Mouse (Mus musculus) CH12.LX (cell line): ENCODE measurements around the gene Rbm19. TPM values are rescaled to one million over a fixed set of nuclear protein-coding genes. Genes with fewer than 3 reads are reported as not detected.

Experiments
- DNase-seq: peaks from one replicate; pipeline ENCODE4 v3.0.0-alpha.2; 2013; ENCODE audit errors: extremely low read depth
- H3K27ac ChIP-seq: 2 replicates; pipeline ENCODE4 v1.5.1; 2012; ENCODE audit warnings: low read depth, mild to moderate bottlenecking, control low read depth, moderate library complexity; ENCODE audit not compliant: insufficient read depth
- H3K27me3 ChIP-seq: replicated peaks from 2 replicates; pipeline ENCODE3; 2012; ENCODE audit warnings: inconsistent platforms
- H3K36me3 ChIP-seq, 2 experiments: replicated peaks in 1 of 2; 2 replicates each; pipeline versions ENCODE3 to v1.6.1; 2012; ENCODE audit warnings: inconsistent platforms in 1 of 2, low read length in 1 of 2, mild to moderate bottlenecking in 1 of 2, mixed read lengths in 1 of 2, moderate library complexity in 1 of 2; ENCODE audit not compliant: control insufficient read depth in 1 of 2, insufficient read depth in 1 of 2
- H3K4me1 ChIP-seq, 2 experiments: 2 replicates each; pipeline ENCODE4 v1.6.1; 2012; ENCODE audit warnings: inconsistent platforms in 1 of 2, moderate library complexity in 1 of 2; ENCODE audit not compliant: insufficient read depth in 2 of 2, control insufficient read depth in 1 of 2
- H3K4me2 ChIP-seq: 2 replicates; pipeline ENCODE4 v1.6.1; 2012; ENCODE audit warnings: low read depth, mild to moderate bottlenecking, control low read depth; ENCODE audit not compliant: poor library complexity, insufficient read depth, severe bottlenecking
- H3K4me3 ChIP-seq, 3 experiments: fragments of 150-350 bp in 1 of 3; sonication (generic) in 1 of 3; replicated peaks in 1 of 3; 2 replicates each; pipeline versions ENCODE3 to v1.5.1; 2011 to 2012; ENCODE audit warnings: low read depth in 2 of 3, low read length in 2 of 3, mild to moderate bottlenecking in 2 of 3, moderate library complexity in 2 of 3, control low read depth in 1 of 3, improper control_type of control experiment in 1 of 3, inconsistent platforms in 1 of 3, mixed read lengths in 1 of 3; ENCODE audit not compliant: poor library complexity in 1 of 3
- H3K79me2 ChIP-seq: replicated peaks from 2 replicates; pipeline ENCODE4 v1.6.1; 2012; ENCODE audit warnings: mild to moderate bottlenecking, moderate library complexity; ENCODE audit not compliant: control insufficient read depth, poor library complexity, insufficient read depth, severe bottlenecking; ENCODE audit errors: extremely low read depth
- H3K9ac ChIP-seq: 2 replicates; pipeline ENCODE4 v1.6.1; 2012; ENCODE audit warnings: low read depth, mild to moderate bottlenecking, control low read depth, moderate library complexity; ENCODE audit not compliant: insufficient read depth
- H3K9me3 ChIP-seq: replicated peaks from 2 replicates; pipeline ENCODE3; 2012; ENCODE audit warnings: low read length, inconsistent platforms, mixed read lengths
- CHD2 ChIP-seq: IDR thresholded peaks from 2 replicates; pipeline ENCODE4 v1.6.1; 2011; ENCODE audit warnings: low read length, improper control_type of control experiment
- ELF1 ChIP-seq: IDR thresholded peaks from 2 replicates; pipeline ENCODE4 v1.6.1; 2014; ENCODE audit warnings: low read depth, mild to moderate bottlenecking, inconsistent platforms, low read length, improper control_type of control experiment
- EP300 ChIP-seq: IDR thresholded peaks from 2 replicates; pipeline ENCODE4 v1.6.1; 2011; ENCODE audit warnings: low read length, improper control_type of control experiment
- GABPA ChIP-seq: IDR thresholded peaks from 2 replicates; pipeline ENCODE4 v1.6.1; 2012; ENCODE audit warnings: low read depth, low read length, improper control_type of control experiment, inconsistent platforms; ENCODE audit not compliant: insufficient replicate concordance
- HCFC1 ChIP-seq: IDR thresholded peaks from 2 replicates; pipeline ENCODE4 v1.6.1; 2012; ENCODE audit warnings: low read depth, mild to moderate bottlenecking, inconsistent platforms, low read length, improper control_type of control experiment
- JUN ChIP-seq: IDR thresholded peaks from 2 replicates; pipeline ENCODE4 v1.6.1; 2011; ENCODE audit warnings: low read depth, mild to moderate bottlenecking, low read length, improper control_type of control experiment, moderate library complexity; ENCODE audit not compliant: insufficient read depth
- KAT2A ChIP-seq: IDR thresholded peaks from 2 replicates; pipeline ENCODE4 v1.6.1; 2012; ENCODE audit warnings: low read length, improper control_type of control experiment, inconsistent platforms; ENCODE audit not compliant: insufficient replicate concordance
- MAFK ChIP-seq: IDR thresholded peaks from 2 replicates; pipeline ENCODE4 v1.6.1; 2011; ENCODE audit warnings: low read length, improper control_type of control experiment; ENCODE audit not compliant: insufficient replicate concordance
- MAX ChIP-seq: IDR thresholded peaks from 2 replicates; pipeline ENCODE4 v1.6.1; 2011; ENCODE audit warnings: low read length, improper control_type of control experiment
- MAZ ChIP-seq: IDR thresholded peaks from 2 replicates; pipeline ENCODE4 v1.6.1; 2012; ENCODE audit warnings: low read depth, mild to moderate bottlenecking, inconsistent platforms, low read length, improper control_type of control experiment, moderate library complexity
- MXI1 ChIP-seq: IDR thresholded peaks from 2 replicates; pipeline ENCODE4 v1.6.1; 2011; ENCODE audit warnings: mild to moderate bottlenecking, low read depth, low read length, improper control_type of control experiment
- POLR2A ChIP-seq: IDR thresholded peaks from 2 replicates; pipeline ENCODE4 v1.6.1; 2011; ENCODE audit warnings: low read depth, mild to moderate bottlenecking, improper control_type of control experiment, low read length
- RAD21 ChIP-seq: IDR thresholded peaks from 2 replicates; pipeline ENCODE4 v1.6.1; 2011; ENCODE audit warnings: low read depth, mild to moderate bottlenecking, low read length, improper control_type of control experiment, moderate library complexity
- SMC3 ChIP-seq: IDR thresholded peaks from 2 replicates; pipeline ENCODE4 v1.6.1; 2011; ENCODE audit warnings: low read depth, low read length, improper control_type of control experiment
- TBP ChIP-seq: conservative IDR thresholded peaks from 2 replicates; pipeline ENCODE4 v1.6.1; 2011; ENCODE audit warnings: low read depth, low read length, improper control_type of control experiment
- ZMIZ1 ChIP-seq: IDR thresholded peaks from 2 replicates; pipeline ENCODE4 v1.6.1; 2012; ENCODE audit warnings: low read depth, mild to moderate bottlenecking, inconsistent platforms, low read length, improper control_type of control experiment
- ZNF384 ChIP-seq: IDR thresholded peaks from 2 replicates; pipeline ENCODE4 v1.6.1; 2012; ENCODE audit warnings: low read depth, low read length, improper control_type of control experiment, inconsistent platforms
- dilution Hi-C: fragments of 300-500 bp; cut with MboI; formaldehyde crosslinking; loops from 2 replicates; pipeline ENCODE4 v1.14.3; 2020; ENCODE audit warnings: low sequenced_read_pairs; ENCODE audit not compliant: extremely low pct_unique_long_range_greater_than_20kb, extremely low pct_ligation_motif_present
- in situ Hi-C: fragments of 300-500 bp; cut with MboI; formaldehyde crosslinking; loops from 3 replicates; pipeline ENCODE4 v1.14.3; 2019; ENCODE audit warnings: low sequenced_read_pairs, low pct_ligation_motif_present, low pct_unique_long_range_greater_than_20kb, mixed read lengths
- polyA plus RNA-seq: library from polyadenylated mRNA; unstranded; fragments of >175 nt; gene quantifications from 2 replicates; pipeline ENCODE4 v1.2.1, GENCODE M21; 2012; ENCODE audit warnings: low read depth; ENCODE audit not compliant: insufficient read length
- total RNA-seq, 2 experiments: library from RNA; depleted of rRNA; stranded (reverse); fragments of 300-350 nt in 1 of 2; fragments of >200 nt in 1 of 2; gene quantifications; 2 replicates each; pipeline ENCODE4 v1.2.3; 2012 to 2014

The Rbm19 gene
- total and polyA plus RNA-seq, 3 experiments, result 36.2 to 81.4 (median 56.5) TPM

DNA sequence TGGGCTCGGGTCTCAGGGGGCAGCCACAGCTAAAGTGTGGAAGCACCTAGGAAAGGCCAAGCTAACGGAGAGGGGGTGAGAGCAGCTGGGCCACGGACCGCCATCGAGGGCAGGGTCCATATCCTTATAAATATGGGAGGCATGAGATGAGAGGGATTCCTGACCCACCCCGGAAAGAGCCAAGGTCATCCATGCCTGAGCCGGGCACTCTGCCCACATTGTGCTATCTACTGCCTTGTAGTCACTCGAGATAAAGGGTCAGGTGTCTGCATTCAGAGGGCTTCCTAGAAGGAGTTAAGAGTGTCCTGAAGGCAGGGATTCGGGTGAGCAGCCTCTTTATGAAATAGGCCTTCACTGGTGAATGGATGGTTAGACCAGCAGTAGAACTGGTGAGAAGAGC lies 80.6 kb downstream of the Rbm19 start:
- Histone ChIP-seq H3K9me3 (peaks cover 5% of the 10 kb centered on the region), H3K4me2 (no peak overlapping the region), H3K27me3 (no peaks in the 10 kb centered on the region), H3K4me1 (no peaks in the 10 kb centered on the region), H3K4me3 (no peak overlapping the region), H3K9ac (no peak overlapping the region), H3K79me2 (no peaks in the 10 kb centered on the region), H3K27ac (no peak overlapping the region), H3K36me3 (peaks cover 60 to 95% of the 10 kb centered on the region in 2 experiments)
- dilution Hi-C loops (no loop called here), in situ Hi-C loops (no loop called here)
- DNase-seq, result no peak
- no peak for TF ChIP-seq ZNF384
- TF ChIP-seq MAFK, result no peak
- TF ChIP-seq POLR2A, result no peak
- no peak for TF ChIP-seq JUN
- TF ChIP-seq MXI1, result no peak
- TF ChIP-seq KAT2A, result no peak

DNA sequence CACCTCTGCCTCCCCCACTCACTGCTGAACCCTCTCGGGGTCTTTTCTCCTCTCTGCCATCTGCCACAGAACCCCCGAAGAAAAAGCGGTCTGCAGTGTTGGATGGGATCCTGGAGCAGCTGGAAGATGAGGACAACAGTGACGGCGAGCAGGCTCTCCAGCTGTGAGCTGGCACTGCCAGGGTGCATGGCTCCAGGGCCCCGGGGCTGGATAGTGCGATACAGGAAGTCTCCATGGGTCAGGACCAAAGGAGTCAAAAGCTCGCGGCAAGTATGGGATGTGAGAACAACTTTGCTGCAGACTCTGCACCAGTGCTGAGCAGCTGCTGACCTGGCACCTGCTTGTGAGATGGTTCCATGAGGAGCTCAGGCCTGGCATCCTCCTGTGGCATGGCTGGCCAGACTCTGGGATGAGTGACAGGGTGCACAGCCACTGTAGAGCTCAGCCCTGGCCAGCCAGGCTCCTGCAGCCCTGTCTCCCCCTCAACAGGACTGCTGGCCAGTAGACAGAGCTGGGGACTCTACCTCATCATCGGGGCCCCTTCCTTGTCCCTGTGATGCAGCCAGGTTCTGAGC lies 81.6 kb downstream of the Rbm19 start:
- H3K9me3 ChIP-seq, result peaks cover 5% of the 10 kb centered on the region
- dilution Hi-C loops (no loop called here), in situ Hi-C loops (no loop called here)
- peaks cover 54 to 93% of the 10 kb centered on the region in 2 experiments for H3K36me3 ChIP-seq
- H3K79me2 ChIP-seq, result no peaks in the 10 kb centered on the region
- no peak overlapping the region for H3K9ac ChIP-seq
- no peak for TF ChIP-seq SMC3
- TF ChIP-seq EP300, result no peak
- TF ChIP-seq HCFC1, result no peak
- TF ChIP-seq KAT2A, result no peak
- TF ChIP-seq MAZ, result no peak
- TF ChIP-seq RAD21, result no peak
- no peak for TF ChIP-seq ZMIZ1
- no peak for TF ChIP-seq CHD2
- no peak for TF ChIP-seq ELF1
- TF ChIP-seq JUN, result no peak
- TF ChIP-seq MAFK, result no peak
- no peak for TF ChIP-seq MAX
- no peak for TF ChIP-seq GABPA
- no peak for TF ChIP-seq TBP
- H3K4me2 ChIP-seq, result no peak overlapping the region
- H3K4me3 ChIP-seq, result no peak overlapping the region
- no peak for DNase-seq
- H3K27me3 ChIP-seq, result no peaks in the 10 kb centered on the region
- H3K4me1 ChIP-seq, result no peaks in the 10 kb centered on the region
- no peak overlapping the region for H3K27ac ChIP-seq
